Mouse (Mus musculus): Measurements from ENCODE around the gene Aqr.

DNA sequence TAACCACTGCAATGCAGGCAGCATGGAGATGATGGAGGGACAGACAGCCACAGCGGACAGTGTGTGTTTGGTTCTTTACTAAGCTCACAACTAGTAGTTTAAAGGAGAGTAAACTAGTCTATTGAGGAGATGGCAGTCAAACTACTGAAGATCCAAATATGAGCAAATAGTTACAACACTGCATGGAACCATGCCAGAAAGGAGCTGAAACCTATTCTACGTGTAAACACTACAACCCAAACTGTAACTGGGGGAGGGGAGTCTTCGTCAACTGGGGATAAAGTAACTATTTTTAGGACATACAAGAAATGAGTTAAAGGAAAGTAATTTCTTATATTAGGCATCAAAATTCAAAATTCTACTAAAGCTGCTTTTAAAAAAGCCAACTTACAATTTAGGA, 84.4 kb downstream of the Aqr start:
- TF ChIP-seq CTCF (IDR thresholded peaks at IDR 0.05; ENCODE audit: extremely low read depth, insufficient read length, insufficient replicate concordance, low read depth, low read length) (no peak), POLR2A (IDR thresholded peaks at IDR 0.05; ENCODE audit: low read depth, low read length) (no peak)

All from small intestine, adult 2 months (tissue).